9 mouse cellular contexts compared by ENCODE assay signal in genomic region chr11:58636376-58636977, GRCm38 (mm10). TPM values are rescaled to one million over a fixed set of nuclear protein-coding genes. Genes with fewer than 3 reads are reported as not detected.
DNase-seq lines count a peak whose midpoint lies in the region; ATAC-seq and TF ChIP-seq lines count a peak whose summit lies in the region.
"Had no signal": no experiment of that assay in that cellular context is flagged by ENCODE, and none has a peak within 500 bp of the region (broad histone marks: within the 10 kb centered on the region; RNA-seq: fewer than 3 reads in every experiment).

No protein-coding gene starts in this region.

- in situ Hi-C loops in ES-E14 (cut with MboI; ENCODE audit: low sequenced_read_pairs in 2 of 2, unreplicated experiment in 2 of 2), result no loop called here

- no peaks in the 10 kb centered on the region for H3K36me3 ChIP-seq in hindbrain, embryonic 11.5 days (ENCODE audit: control insufficient read depth, insufficient read depth, low read length)
- H3K36me3 ChIP-seq in hindbrain, embryonic 12.5 days, result no peaks in the 10 kb centered on the region
- no peaks in the 10 kb centered on the region for H3K36me3 ChIP-seq in ES-E14 (ENCODE audit: control insufficient read depth, insufficient read depth, low read length, poor library complexity, severe bottlenecking)

- DNase-seq in hindbrain, embryonic 11.5 days (ENCODE audit: low spot score), result peak; percentile 78
- peak; percentile 34 for DNase-seq in ES-E14 (ENCODE audit: low read depth, low spot score)
- DNase-seq in c-Kit-positive CD71-positive TER-119-positive erythroid progenitor cells, embryonic 14.5 days (ENCODE audit: low spot score), result peak; percentile 74
- peak; percentile 30 to 36 for DNase-seq in gastrocnemius, postnatal 4 days (ENCODE audit: low spot score in 2 of 2)
- peak; percentile 39 for DNase-seq in left cerebral cortex, postnatal 4 days
- DNase-seq in monocyte, adult 2 months (ENCODE audit: low read depth in 1 of 2, low spot score in 2 of 2), result peak; percentile 17 to 23
- peak; percentile 44 for DNase-seq in testis, postnatal 14 days (ENCODE audit: low spot score)

- H3K4me2 ChIP-seq in hindbrain, embryonic 11.5 days (replicated peaks; ENCODE audit: low read depth, low read length), result no peak overlapping the region
- no peak overlapping the region for H3K4me2 ChIP-seq in hindbrain, embryonic 12.5 days (replicated peaks)

- H3K27ac ChIP-seq in hindbrain, embryonic 11.5 days (ENCODE audit: low read depth, low read length), result no peak overlapping the region
- H3K27ac ChIP-seq in hindbrain, embryonic 12.5 days, result no peak overlapping the region
- no peak overlapping the region for H3K27ac ChIP-seq in ES-E14 (ENCODE audit: insufficient read depth, low read depth, low read length, poor library complexity, severe bottlenecking)

- no peak overlapping the region for H3K4me3 ChIP-seq in hindbrain, embryonic 11.5 days (ENCODE audit: low read depth, low read length)
- no peak overlapping the region for H3K4me3 ChIP-seq in hindbrain, embryonic 12.5 days
- H3K4me3 ChIP-seq in ES-E14 (ENCODE audit: insufficient read depth in 1 of 2, low read depth in 1 of 2, low read length in 2 of 2, poor library complexity in 1 of 2, severe bottlenecking in 1 of 2), result no peak overlapping the region
- H3K4me3 ChIP-seq: erythroblast, embryonic 14.5 days had no signal

- WGBS in hindbrain, embryonic 11.5 days, result 23% methylated on average over 3 of the region's 4 CpGs
- 16% methylated on average over 3 of the region's 4 CpGs for WGBS in hindbrain, embryonic 12.5 days

- H3K9me3 ChIP-seq in hindbrain, embryonic 11.5 days (ENCODE audit: control insufficient read depth, low read length), result no peaks in the 10 kb centered on the region
- H3K9me3 ChIP-seq in hindbrain, embryonic 12.5 days (replicated peaks), result no peaks in the 10 kb centered on the region
- H3K9me3 ChIP-seq in ES-E14 (ENCODE audit: control insufficient read depth, insufficient read depth, low read depth, low read length), result no peaks in the 10 kb centered on the region

- ATAC-seq in hindbrain, embryonic 11.5 days (ENCODE audit: low FRiP score), result no peak
- no peak for ATAC-seq in hindbrain, embryonic 12.5 days (ENCODE audit: low FRiP score)

- intact Hi-C loops in left cerebral cortex, postnatal 4 days (cut with DNase I), result no loop called here

- no peak overlapping the region for H3K9ac ChIP-seq in hindbrain, embryonic 11.5 days (ENCODE audit: low read depth, low read length)
- no peak overlapping the region for H3K9ac ChIP-seq in hindbrain, embryonic 12.5 days
- no peak overlapping the region for H3K9ac ChIP-seq in ES-E14 (ENCODE audit: insufficient read depth, low read depth, low read length, poor library complexity, severe bottlenecking)

- H3K4me1 ChIP-seq in hindbrain, embryonic 11.5 days (replicated peaks; ENCODE audit: control insufficient read depth, insufficient read depth, low read length), result peaks cover 2% of the 10 kb centered on the region; the same call in 1 of the 2 replicates
- peaks cover 9% of the 10 kb centered on the region for H3K4me1 ChIP-seq in hindbrain, embryonic 12.5 days
- H3K4me1 ChIP-seq in ES-E14 (ENCODE audit: control insufficient read depth in 2 of 2, insufficient read depth in 2 of 2, low read length in 2 of 2, poor library complexity in 1 of 2), result no peaks in the 10 kb centered on the region

- H3K27me3 ChIP-seq in hindbrain, embryonic 11.5 days (ENCODE audit: control insufficient read depth, insufficient read depth, low read length), result peaks cover 5% of the 10 kb centered on the region
- H3K27me3 ChIP-seq in hindbrain, embryonic 12.5 days, result peaks cover 15% of the 10 kb centered on the region

TF ChIP-seq in ES-E14, 5 proteins besides CTCF, POLR2A, EP300 and RAD21:
- no peak for TF ChIP-seq CHD2 (IDR thresholded peaks at IDR 0.05; ENCODE audit: low read depth, low read length)
- no peak for TF ChIP-seq HCFC1 (IDR thresholded peaks at IDR 0.05; ENCODE audit: borderline replicate concordance, insufficient read depth, low read length)
- no peak for TF ChIP-seq ZNF384 (IDR thresholded peaks at IDR 0.05; ENCODE audit: low read depth, low read length)
- TF ChIP-seq MAFK (IDR thresholded peaks at IDR 0.05; ENCODE audit: insufficient read depth, low read depth, low read length), result no peak
- no peak for TF ChIP-seq ZC3H11A (IDR thresholded peaks at IDR 0.05; ENCODE audit: borderline replicate concordance, low read depth, low read length)

RNA-seq across cellular contexts. Expression of gene Trim58, which starts 3.8 kb away (rescaled TPM):
- 0.27 and 0.62 TPM in 2 replicates for polyA plus RNA-seq in hindbrain, embryonic 11.5 days (2014; fragmentation: Nextera tagmentation; extraction: Ambion mirVana)
- 0.51 and 0.53 TPM in 2 replicates for polyA plus RNA-seq in hindbrain, embryonic 12.5 days (2016; fragmentation: Nextera tagmentation; extraction: Ambion mirVana)
- not detected in 2 replicates for total RNA-seq in ES-E14 (2012; rRNA removed)
- under 1 TPM in 1 of 2 experiments, not detected in 1; 0.13 TPM for total RNA-seq in gastrocnemius, postnatal 4 days (2021)
- total RNA-seq in left cerebral cortex, postnatal 4 days (2021), result under 1 TPM in 1 of 2 experiments, not detected in 1; 0.26 TPM

RNA-seq across cellular contexts. Expression of gene Olfr323, which starts 6.2 kb away (rescaled TPM):
- not detected in 2 replicates for polyA plus RNA-seq in hindbrain, embryonic 11.5 days (2014; fragmentation: Nextera tagmentation; extraction: Ambion mirVana)
- not detected in 2 replicates for polyA plus RNA-seq in hindbrain, embryonic 12.5 days (2016; fragmentation: Nextera tagmentation; extraction: Ambion mirVana)
- not detected in 2 replicates for total RNA-seq in ES-E14 (2012; rRNA removed)
- not detected for total RNA-seq in gastrocnemius, postnatal 4 days (2021)
- total RNA-seq in left cerebral cortex, postnatal 4 days (2021), result not detected

RNA-seq across cellular contexts. Expression of gene 2210407C18Rik, which starts 20.6 kb away (rescaled TPM):
- polyA plus RNA-seq in hindbrain, embryonic 11.5 days (2014; fragmentation: Nextera tagmentation; extraction: Ambion mirVana), result not detected in 2 replicates
- polyA plus RNA-seq in hindbrain, embryonic 12.5 days (2016; fragmentation: Nextera tagmentation; extraction: Ambion mirVana), result not detected in 2 replicates
- not detected in 2 replicates for total RNA-seq in ES-E14 (2012; rRNA removed)
- total RNA-seq in gastrocnemius, postnatal 4 days (2021), result not detected
- total RNA-seq in left cerebral cortex, postnatal 4 days (2021), result not detected
- polyA plus RNA-seq: erythroblast, embryonic 14.5 days had no signal

RNA-seq across cellular contexts. Expression of gene Olfr322, which starts 22.1 kb away (rescaled TPM):
- polyA plus RNA-seq in hindbrain, embryonic 11.5 days (2014; fragmentation: Nextera tagmentation; extraction: Ambion mirVana), result not detected in 2 replicates
- polyA plus RNA-seq in hindbrain, embryonic 12.5 days (2016; fragmentation: Nextera tagmentation; extraction: Ambion mirVana), result not detected in 2 replicates
- total RNA-seq in ES-E14 (2012; rRNA removed), result not detected in 2 replicates
- total RNA-seq in gastrocnemius, postnatal 4 days (2021), result not detected
- total RNA-seq in left cerebral cortex, postnatal 4 days (2021), result not detected

RNA-seq across cellular contexts. Expression of gene Olfr324, which starts 41.6 kb away (rescaled TPM):
- polyA plus RNA-seq in hindbrain, embryonic 11.5 days (2014; fragmentation: Nextera tagmentation; extraction: Ambion mirVana), result not detected in 2 replicates
- not detected in 2 replicates for polyA plus RNA-seq in hindbrain, embryonic 12.5 days (2016; fragmentation: Nextera tagmentation; extraction: Ambion mirVana)
- not detected in 2 replicates for total RNA-seq in ES-E14 (2012; rRNA removed)
- not detected for total RNA-seq in gastrocnemius, postnatal 4 days (2021)
- not detected for total RNA-seq in left cerebral cortex, postnatal 4 days (2021)
- polyA plus RNA-seq: erythroblast, embryonic 14.5 days had no signal

Comparison
In these comparisons a context has a peak if more than half of its experiments do, and no peak if none do; other contexts are left out.
1. DNase-seq: peak in every context shown above with its lines; median percentile 78 in hindbrain, embryonic 11.5 days; 74 in c-Kit-positive CD71-positive TER-119-positive erythroid progenitor cells, embryonic 14.5 days; 44 in testis, postnatal 14 days; 39 in left cerebral cortex, postnatal 4 days; 34 in ES-E14; 33 in gastrocnemius, postnatal 4 days; 20 in monocyte, adult 2 months.